Comparison of ENCODE assay signal across 11 mouse cellular contexts in the genomic region with DNA sequence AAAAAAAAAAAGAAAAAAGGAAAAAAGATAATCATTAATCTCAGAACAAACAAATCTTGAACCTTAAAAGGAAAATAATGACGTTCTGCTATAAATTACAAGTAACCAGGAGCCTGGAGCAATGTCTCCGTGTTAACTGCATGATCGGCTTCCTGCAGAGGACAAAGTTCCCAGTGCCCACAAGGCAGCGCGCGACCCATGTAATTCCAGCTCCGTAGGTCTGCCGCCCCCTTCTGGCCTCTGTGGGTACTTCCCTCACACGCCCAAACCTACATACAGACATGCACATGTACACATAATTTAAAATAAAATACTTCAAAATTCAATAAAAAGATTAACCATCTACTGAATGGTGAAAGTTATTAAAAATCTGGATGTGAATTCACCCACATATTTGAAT. TPM values are rescaled to one million over a fixed set of nuclear protein-coding genes. Genes with fewer than 3 reads are reported as not detected.
DNase-seq lines count a peak whose midpoint lies in the region; ATAC-seq and TF ChIP-seq lines count a peak whose summit lies in the region.
"Had no signal": no experiment of that assay in that cellular context is flagged by ENCODE, and none has a peak within 500 bp of the region (broad histone marks: within the 10 kb centered on the region; RNA-seq: fewer than 3 reads in every experiment).

No protein-coding gene starts in this region.

- no peaks in the 10 kb centered on the region for H3K4me1 ChIP-seq in intestine, embryonic 16.5 days (ENCODE audit: control insufficient read depth, insufficient read depth, low read length)
- H3K4me1 ChIP-seq in intestine, embryonic 15.5 days (replicated peaks), result no peaks in the 10 kb centered on the region
- no peaks in the 10 kb centered on the region for H3K4me1 ChIP-seq in ES-Bruce4 (ENCODE audit: control insufficient read depth, insufficient read depth, low read length)
- H3K4me1 ChIP-seq in midbrain, postnatal 0 days (ENCODE audit: insufficient read depth, low read length), result no peaks in the 10 kb centered on the region
- peaks cover 5% of the 10 kb centered on the region; the same call in 1 of the 2 replicates for H3K4me1 ChIP-seq in forebrain, embryonic 16.5 days (replicated peaks; ENCODE audit: control insufficient read depth, insufficient read depth, low read length)
- H3K4me1 ChIP-seq: heart, embryonic 13.5 days; megakaryocyte, embryonic 14.5 days had no signal

- H3K36me3 ChIP-seq in intestine, embryonic 16.5 days (ENCODE audit: control insufficient read depth, insufficient read depth, low read length), result no peaks in the 10 kb centered on the region
- no peaks in the 10 kb centered on the region for H3K36me3 ChIP-seq in intestine, embryonic 15.5 days
- no peaks in the 10 kb centered on the region for H3K36me3 ChIP-seq in ES-Bruce4 (ENCODE audit: control insufficient read depth, insufficient read depth, low read length, poor library complexity, severe bottlenecking)
- no peaks in the 10 kb centered on the region for H3K36me3 ChIP-seq in midbrain, postnatal 0 days (ENCODE audit: insufficient read depth, low read length)
- H3K36me3 ChIP-seq in forebrain, embryonic 16.5 days (ENCODE audit: control insufficient read depth, insufficient read depth), result no peaks in the 10 kb centered on the region
- H3K36me3 ChIP-seq: heart, embryonic 13.5 days had no signal

- peak; percentile 84 for TF ChIP-seq CTCF in ES-Bruce4 (IDR thresholded peaks at IDR 0.05; ENCODE audit: low read depth, low read length)
- TF ChIP-seq CTCF in midbrain, postnatal 0 days (IDR thresholded peaks at IDR 0.05), result peak; percentile 53

- no peak for TF ChIP-seq POLR2A in ES-Bruce4 (IDR thresholded peaks at IDR 0.05; ENCODE audit: insufficient read depth, low read length)

- WGBS in intestine, embryonic 16.5 days, result 42% methylated on average over 9 of the region's 9 CpGs
- 46% methylated on average over 9 of the region's 9 CpGs for WGBS in intestine, embryonic 15.5 days
- WGBS in midbrain, postnatal 0 days, result 57% methylated on average over 9 of the region's 9 CpGs
- WGBS in forebrain, embryonic 16.5 days, result 60% methylated on average over 9 of the region's 9 CpGs

- H3K27ac ChIP-seq in intestine, embryonic 16.5 days (ENCODE audit: low read length), result no peak overlapping the region
- H3K27ac ChIP-seq in intestine, embryonic 15.5 days, result no peak overlapping the region
- H3K27ac ChIP-seq in ES-Bruce4 (ENCODE audit: insufficient read depth, low read length), result no peak overlapping the region
- H3K27ac ChIP-seq in midbrain, postnatal 0 days (ENCODE audit: low read depth, low read length), result no peak overlapping the region
- no peak overlapping the region for H3K27ac ChIP-seq in forebrain, embryonic 16.5 days (ENCODE audit: low read length)
- H3K27ac ChIP-seq: heart, embryonic 13.5 days had no signal

- peak; percentile 38 for DNase-seq in embryo, embryonic 11 days
- DNase-seq in midbrain, postnatal 0 days (ENCODE audit: low spot score), result no peak
- DNase-seq in layer of hippocampus, adult 9-11 months, result no peak
- DNase-seq in spleen, postnatal 36 days (ENCODE audit: low spot score in 2 of 2), result no peak
- DNase-seq: adrenal gland, adult 2 months had no signal

- H3K9ac ChIP-seq in intestine, embryonic 16.5 days (ENCODE audit: low read depth, low read length), result no peak overlapping the region
- H3K9ac ChIP-seq in intestine, embryonic 15.5 days, result no peak overlapping the region
- no peak overlapping the region for H3K9ac ChIP-seq in ES-Bruce4 (ENCODE audit: low read depth, poor library complexity, severe bottlenecking)
- H3K9ac ChIP-seq in midbrain, postnatal 0 days (replicated peaks; ENCODE audit: low read length, poor library complexity, severe bottlenecking), result no peak overlapping the region
- no peak overlapping the region for H3K9ac ChIP-seq in forebrain, embryonic 16.5 days (replicated peaks; ENCODE audit: low read depth, low read length)
- H3K9ac ChIP-seq: heart, embryonic 13.5 days had no signal

- ATAC-seq in intestine, embryonic 16.5 days, result peak; percentile 52; the same call in 1 of the 2 replicates
- no peak; the same call in 1 of the 2 replicates for ATAC-seq in intestine, embryonic 15.5 days
- no peak for ATAC-seq in midbrain, postnatal 0 days (ENCODE audit: low FRiP score)
- ATAC-seq in forebrain, embryonic 16.5 days, result no peak

- H3K4me3 ChIP-seq in intestine, embryonic 16.5 days (ENCODE audit: low read length), result no peak overlapping the region
- H3K4me3 ChIP-seq in intestine, embryonic 15.5 days (replicated peaks), result no peak overlapping the region
- no peak overlapping the region for H3K4me3 ChIP-seq in ES-Bruce4 (ENCODE audit: low read depth, low read length)
- H3K4me3 ChIP-seq in midbrain, postnatal 0 days (ENCODE audit: low read depth, low read length), result no peak overlapping the region
- H3K4me3 ChIP-seq in forebrain, embryonic 16.5 days (replicated peaks; ENCODE audit: low read length), result no peak overlapping the region
- H3K4me3 ChIP-seq: heart, embryonic 13.5 days; megakaryocyte, embryonic 14.5 days had no signal

- H3K27me3 ChIP-seq in intestine, embryonic 16.5 days (replicated peaks; ENCODE audit: control insufficient read depth, insufficient read depth, low read length), result no peaks in the 10 kb centered on the region
- no peaks in the 10 kb centered on the region for H3K27me3 ChIP-seq in intestine, embryonic 15.5 days (replicated peaks)
- no peaks in the 10 kb centered on the region for H3K27me3 ChIP-seq in ES-Bruce4 (ENCODE audit: control insufficient read depth, insufficient read depth, low read length, poor library complexity, severe bottlenecking)
- no peaks in the 10 kb centered on the region for H3K27me3 ChIP-seq in midbrain, postnatal 0 days (ENCODE audit: insufficient read depth, low read length)
- H3K27me3 ChIP-seq in forebrain, embryonic 16.5 days (replicated peaks; ENCODE audit: control insufficient read depth, insufficient read depth, low read length), result no peaks in the 10 kb centered on the region
- H3K27me3 ChIP-seq: heart, embryonic 13.5 days; megakaryocyte, embryonic 14.5 days had no signal

- TF ChIP-seq EP300 in ES-Bruce4 (IDR thresholded peaks at IDR 0.05; ENCODE audit: insufficient read depth, low read depth, low read length), result no peak

- no peaks in the 10 kb centered on the region for H3K9me3 ChIP-seq in intestine, embryonic 16.5 days (ENCODE audit: control insufficient read depth, low read length)
- H3K9me3 ChIP-seq in intestine, embryonic 15.5 days, result no peaks in the 10 kb centered on the region
- no peaks in the 10 kb centered on the region for H3K9me3 ChIP-seq in ES-Bruce4 (replicated peaks; ENCODE audit: control insufficient read depth, insufficient read depth, low read length, poor library complexity, severe bottlenecking)
- H3K9me3 ChIP-seq in midbrain, postnatal 0 days (ENCODE audit: low read length), result no peaks in the 10 kb centered on the region
- H3K9me3 ChIP-seq in forebrain, embryonic 16.5 days (ENCODE audit: control insufficient read depth, low read length), result no peaks in the 10 kb centered on the region
- H3K9me3 ChIP-seq: heart, embryonic 13.5 days; megakaryocyte, embryonic 14.5 days had no signal

- H3K4me2 ChIP-seq in intestine, embryonic 16.5 days (ENCODE audit: low read depth, low read length), result no peak overlapping the region
- H3K4me2 ChIP-seq in intestine, embryonic 15.5 days (replicated peaks), result no peak overlapping the region
- no peak overlapping the region for H3K4me2 ChIP-seq in midbrain, postnatal 0 days (ENCODE audit: low read depth, low read length, poor library complexity, severe bottlenecking)
- no peak overlapping the region for H3K4me2 ChIP-seq in forebrain, embryonic 16.5 days (ENCODE audit: low read length)
- H3K4me2 ChIP-seq: heart, embryonic 13.5 days had no signal

RNA-seq across cellular contexts. Expression of gene E2f7, which starts 39.6 kb away (rescaled TPM):
- 11.0 and 12.4 TPM in 2 replicates for polyA plus RNA-seq in intestine, embryonic 16.5 days (2015; fragmentation: Nextera tagmentation; extraction: Ambion mirVana)
- 16.1 and 17.1 TPM in 2 replicates for polyA plus RNA-seq in intestine, embryonic 15.5 days (2015; fragmentation: Nextera tagmentation; extraction: Ambion mirVana)
- polyA plus RNA-seq in ES-Bruce4 (2011; ENCODE audit: insufficient read depth, insufficient read length, low read depth, missing spikeins), result 31.4 and 32.5 TPM in 2 replicates
- 1.4 and 4.2 TPM in 2 replicates for total RNA-seq in midbrain, postnatal 0 days (2014; rRNA removed)
- 2.0 and 2.3 TPM in 2 replicates for polyA plus RNA-seq in midbrain, postnatal 0 days (2015; fragmentation: Nextera tagmentation; extraction: Ambion mirVana)
- polyA plus RNA-seq in forebrain, embryonic 16.5 days (2015; fragmentation: Nextera tagmentation; extraction: Ambion mirVana), result 13.8 and 14.8 TPM in 2 replicates
